Mouse (Mus musculus) testis, adult 2 months (tissue): ENCODE data around the gene Nudc. TPM values are rescaled to one million over a fixed set of nuclear protein-coding genes. Genes with fewer than 3 reads are reported as not detected.

Experiments
- H3K27ac ChIP-seq: fragments of 200-500 bp; 2 replicates; pipeline ENCODE4 v1.5.1; 2012; ENCODE audit warnings: low read depth, low read length; ENCODE audit not compliant: control insufficient read depth, insufficient read depth
- H3K27me3 ChIP-seq: fragments of 200-500 bp; 2 replicates; pipeline ENCODE4 v1.6.1; 2012; ENCODE audit warnings: mild to moderate bottlenecking, low read length, moderate library complexity; ENCODE audit not compliant: control insufficient read depth, insufficient read depth
- H3K36me3 ChIP-seq: fragments of 200-500 bp; 2 replicates; pipeline ENCODE4 v1.6.1; 2012; ENCODE audit warnings: mild to moderate bottlenecking, low read length; ENCODE audit not compliant: control insufficient read depth, insufficient read depth
- H3K4me1 ChIP-seq: fragments of 200-500 bp; 2 replicates; pipeline ENCODE4 v1.6.1; 2012; ENCODE audit warnings: low read length; ENCODE audit not compliant: control insufficient read depth, insufficient read depth
- H3K4me3 ChIP-seq: fragments of 200-500 bp; 2 replicates; pipeline ENCODE4 v1.5.1; 2012; ENCODE audit warnings: low read depth, mild to moderate bottlenecking, low read length, moderate library complexity, mixed read lengths; ENCODE audit not compliant: control insufficient read depth
- CTCF ChIP-seq: fragments of 200-500 bp; IDR thresholded peaks from 2 replicates; pipeline ENCODE4 v1.5.1; 2012; ENCODE audit warnings: low read depth, mild to moderate bottlenecking, inconsistent platforms, low read length, moderate library complexity; ENCODE audit not compliant: control insufficient read depth, insufficient read depth, insufficient replicate concordance
- POLR2A ChIP-seq: fragments of 200-500 bp; IDR thresholded peaks from 2 replicates; pipeline ENCODE4 v1.6.1; 2012; ENCODE audit warnings: low read depth, mild to moderate bottlenecking, inconsistent platforms, low read length, moderate library complexity; ENCODE audit not compliant: control insufficient read depth
- polyA plus RNA-seq: library from polyadenylated mRNA; depleted of rRNA; stranded (reverse); fragments of >200 nt; gene quantifications from 2 replicates; pipeline ENCODE4 v1.2.3, GENCODE M21; 2012; rRNA removed

The Nudc gene
- polyA plus RNA-seq, 1 experiment: 104 TPM

GRCm38 (mm10) chr4:133488619-133489392 lies 57.0 kb downstream of the Nudc start:
- Histone ChIP-seq H3K4me1 (peaks cover 23% of the 10 kb centered on the region), H3K27ac (no peak overlapping the region), H3K27me3 (no peaks in the 10 kb centered on the region), H3K36me3 (no peaks in the 10 kb centered on the region), H3K4me3 (no peak overlapping the region)
- TF ChIP-seq POLR2A: no peak
- TF ChIP-seq CTCF: no peak

DNA sequence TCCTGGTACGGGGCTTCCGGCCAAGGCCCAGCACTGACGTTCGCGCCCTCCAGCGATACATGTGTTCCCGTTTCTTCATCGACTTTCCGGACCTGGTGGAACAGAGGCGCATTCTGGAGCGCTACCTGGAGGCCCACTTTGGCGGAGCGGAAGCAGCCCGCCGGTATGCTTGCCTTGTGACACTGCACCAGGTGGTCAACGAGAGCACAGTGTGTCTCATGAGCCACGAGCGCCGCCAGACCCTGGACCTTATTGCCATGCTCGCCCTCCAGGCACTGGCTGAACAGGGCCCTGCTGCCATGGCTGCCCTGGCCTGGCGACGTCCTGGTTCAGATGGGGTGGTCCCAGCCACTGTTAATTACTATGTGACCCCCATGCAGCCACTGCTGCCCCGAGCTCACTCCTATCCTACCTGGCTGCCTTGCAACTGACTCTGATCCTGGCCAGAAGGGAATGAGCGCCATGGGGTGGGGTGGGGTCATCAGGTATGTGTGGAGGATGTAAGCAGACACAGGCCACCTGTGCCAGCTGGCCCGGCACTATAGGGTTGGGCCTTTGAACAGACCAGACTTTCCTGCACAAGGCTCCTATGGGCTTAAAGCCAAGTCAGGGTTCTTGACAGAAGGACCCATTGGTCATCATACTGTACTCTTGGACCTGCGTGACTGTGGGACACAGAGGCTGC lies 59.0 kb downstream of the Nudc start:
- Histone ChIP-seq H3K4me1 (peaks cover 20% of the 10 kb centered on the region), H3K4me3 (peak overlapping the region; percentile 16), H3K36me3 (no peaks in the 10 kb centered on the region), H3K27me3 (no peaks in the 10 kb centered on the region), H3K27ac (no peak overlapping the region)
- no peak for TF ChIP-seq POLR2A

DNA sequence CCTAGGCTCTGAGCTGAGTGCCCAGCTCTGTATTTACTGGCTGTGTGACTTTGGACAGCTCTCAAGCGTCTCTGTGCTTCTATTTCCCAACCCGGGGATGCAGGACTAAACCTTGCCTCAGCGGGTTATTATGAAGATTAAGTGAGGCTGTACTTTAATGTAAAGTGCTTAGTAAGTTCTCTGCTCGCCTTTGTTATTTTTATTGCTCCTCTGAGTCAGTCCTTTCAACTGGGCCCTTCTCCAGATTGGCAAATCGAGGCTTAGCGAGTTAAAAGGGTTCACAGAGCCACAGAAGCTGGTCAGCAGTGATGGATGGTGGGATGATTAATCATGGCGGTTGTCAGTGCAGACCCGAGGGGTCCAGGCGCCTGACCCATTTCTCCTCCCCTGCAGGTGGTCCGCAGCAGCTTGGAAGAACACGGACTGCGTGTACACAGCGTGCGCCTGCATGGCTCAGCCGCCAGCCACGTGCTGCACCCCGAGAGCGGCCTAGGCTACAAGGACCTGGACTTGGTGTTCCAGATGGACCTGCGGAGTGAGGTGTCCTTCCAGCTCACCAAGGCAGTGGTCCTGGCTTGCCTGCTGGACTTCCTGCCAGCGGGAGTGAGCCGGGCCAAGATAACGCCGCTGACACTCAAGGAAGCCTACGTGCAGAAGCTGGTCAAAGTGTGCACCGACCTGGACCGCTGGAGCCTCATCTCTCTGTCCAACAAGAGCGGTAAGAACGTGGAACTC lies 59.9 kb downstream of the Nudc start:
- Histone ChIP-seq H3K4me1 (peaks cover 21% of the 10 kb centered on the region), H3K4me3 (no peak overlapping the region; the same call in 1 of the 2 replicates)

GRCm38 (mm10) chr4:133484266-133485025 lies 61.4 kb downstream of the Nudc start:
- H3K4me3 ChIP-seq: peak overlapping the region; percentile 63
- H3K36me3 ChIP-seq: no peaks in the 10 kb centered on the region
- TF ChIP-seq POLR2A (no peak), CTCF (no peak)
- no peak overlapping the region for H3K27ac ChIP-seq
- H3K27me3 ChIP-seq: no peaks in the 10 kb centered on the region
- peaks cover 35% of the 10 kb centered on the region for H3K4me1 ChIP-seq

More for the DNA sequence above, 59.9 kb downstream of the Nudc start:
- TF ChIP-seq POLR2A (no peak), CTCF (no peak)
- Histone ChIP-seq H3K27ac (no peak overlapping the region), H3K36me3 (no peaks in the 10 kb centered on the region), H3K27me3 (no peaks in the 10 kb centered on the region)

Other genes starting within 250 kb of the Nudc start
- gene Wdtc1, start 192.5 kb downstream of the Nudc start, polyA plus RNA-seq: 323 and 338 TPM in 2 replicates
- gene Slc9a1, start 176.3 kb downstream of the Nudc start, polyA plus RNA-seq: 48.4 and 59.6 TPM in 2 replicates
- 35.7 and 45.4 TPM in 2 replicates for gene Tent5b, start 65.9 kb downstream of the Nudc start, polyA plus RNA-seq
- gene Trnp1, start 47.4 kb downstream of the Nudc start, polyA plus RNA-seq: 1.3 and 2.0 TPM in 2 replicates
- gene Kdf1, start 27.0 kb downstream of the Nudc start, polyA plus RNA-seq: 3.4 and 4.3 TPM in 2 replicates
- 0.42 and 0.51 TPM in 2 replicates for gene Nr0b2, start 7.4 kb upstream of the Nudc start, polyA plus RNA-seq
- 4.9 and 5.7 TPM in 2 replicates for gene Gpatch3, start 28.7 kb upstream of the Nudc start, polyA plus RNA-seq
- gene Gpn2, start 38.4 kb upstream of the Nudc start, polyA plus RNA-seq: 30.9 and 37.4 TPM in 2 replicates
- 0.81 and 1.1 TPM in 2 replicates for gene Sfn, start 56.2 kb upstream of the Nudc start, polyA plus RNA-seq
- gene Zdhhc18, start 104.2 kb upstream of the Nudc start, polyA plus RNA-seq: 4.2 and 4.5 TPM in 2 replicates
- 8.7 and 8.9 TPM in 2 replicates for gene Pigv, start 126.7 kb upstream of the Nudc start, polyA plus RNA-seq
- 33.9 and 36.4 TPM in 2 replicates for gene Arid1a, start 210.8 kb upstream of the Nudc start, polyA plus RNA-seq